Mouse (Mus musculus) cortical plate, adult 2 months (tissue): Measurements from ENCODE around the gene Traf4. TPM values are rescaled to one million over a fixed set of nuclear protein-coding genes. Genes with fewer than 3 reads are reported as not detected.

ENCODE experiments used
- H3K27ac ChIP-seq: fragments of 200-500 bp; 2 replicates; pipeline ENCODE4 v1.5.1; 2012; ENCODE audit warnings: low read length, control low read depth, inconsistent platforms; ENCODE audit not compliant: insufficient read depth
- H3K4me1 ChIP-seq: fragments of 200-500 bp; 2 replicates; pipeline ENCODE4 v1.6.1; 2011; ENCODE audit warnings: low read length; ENCODE audit not compliant: control insufficient read depth, insufficient read depth
- H3K4me3 ChIP-seq: fragments of 200-500 bp; 2 replicates; pipeline ENCODE4 v1.5.1; 2011; ENCODE audit warnings: mild to moderate bottlenecking, low read length, control low read depth; ENCODE audit not compliant: insufficient read depth
- CTCF ChIP-seq: fragments of 200-500 bp; IDR thresholded peaks from 2 replicates; pipeline ENCODE4 v1.5.1; 2011; ENCODE audit warnings: mild to moderate bottlenecking, control low read depth, low read length; ENCODE audit not compliant: insufficient read depth; ENCODE audit errors: extremely low read depth
- POLR2A ChIP-seq: fragments of 200-500 bp; IDR thresholded peaks from 2 replicates; pipeline ENCODE4 v1.6.1; 2011; ENCODE audit warnings: mild to moderate bottlenecking, low read length, control low read depth; ENCODE audit not compliant: insufficient read depth; ENCODE audit errors: extremely low read depth
- polyA plus RNA-seq: library from polyadenylated mRNA; depleted of rRNA; stranded (reverse); fragments of >200 nt; gene quantifications from 2 replicates; pipeline ENCODE4 v1.2.3, GENCODE M21; 2012

The Traf4 gene
- polyA plus RNA-seq, 1 experiment: 19.6 TPM

GRCm38 (mm10) chr11:78161169-78161568, 4.2 kb downstream of the Traf4 start:
- Histone ChIP-seq H3K4me3 (no peak overlapping the region), H3K27ac (no peak overlapping the region), H3K4me1 (no peaks in the 10 kb centered on the region)
- no peak for TF ChIP-seq CTCF
- no peak for TF ChIP-seq POLR2A

GRCm38 (mm10) chr11:78160675-78161074, 4.7 kb downstream of the Traf4 start:
- Histone ChIP-seq H3K27ac (no peak overlapping the region), H3K4me1 (no peaks in the 10 kb centered on the region), H3K4me3 (no peak overlapping the region)
- TF ChIP-seq POLR2A (no peak), CTCF (no peak)

GRCm38 (mm10) chr11:78160171-78160570, 5.2 kb downstream of the Traf4 start:
- Histone ChIP-seq H3K4me3 (no peak overlapping the region), H3K27ac (no peak overlapping the region), H3K4me1 (no peaks in the 10 kb centered on the region)
- no peak for TF ChIP-seq CTCF
- TF ChIP-seq POLR2A: no peak

GRCm38 (mm10) chr11:78159557-78159956, 5.8 kb downstream of the Traf4 start:
- Histone ChIP-seq H3K4me3 (no peak overlapping the region), H3K4me1 (no peaks in the 10 kb centered on the region), H3K27ac (no peak overlapping the region)
- TF ChIP-seq POLR2A: no peak
- no peak for TF ChIP-seq CTCF

- no peak overlapping the region for H3K27ac ChIP-seq
- no peak overlapping the region for H3K4me3 ChIP-seq
- H3K4me1 ChIP-seq: no peaks in the 10 kb centered on the region
- TF ChIP-seq CTCF: peak; percentile 99
- TF ChIP-seq POLR2A: no peak
Measured at GRCm38 (mm10) chr11:78159096-78159495, 6.3 kb downstream of the Traf4 start.

GRCm38 (mm10) chr11:78156156-78156699, 9.2 kb downstream of the Traf4 start:
- peaks cover 3% of the 10 kb centered on the region; the same call in 1 of the 2 replicates for H3K4me1 ChIP-seq
- H3K4me3 ChIP-seq: no peak overlapping the region
- TF ChIP-seq CTCF (no peak), POLR2A (no peak)
- no peak overlapping the region for H3K27ac ChIP-seq

GRCm38 (mm10) chr11:78155674-78156073, 9.7 kb downstream of the Traf4 start:
- no peak overlapping the region for H3K4me3 ChIP-seq
- H3K4me1 ChIP-seq: peaks cover 3% of the 10 kb centered on the region; the same call in 1 of the 2 replicates
- H3K27ac ChIP-seq: no peak overlapping the region
- no peak for TF ChIP-seq CTCF
- TF ChIP-seq POLR2A: no peak

GRCm38 (mm10) chr11:78153778-78154177, 11.6 kb downstream of the Traf4 start:
- H3K4me1 ChIP-seq: peaks cover 3% of the 10 kb centered on the region; the same call in 1 of the 2 replicates
- no peak for TF ChIP-seq CTCF
- H3K27ac ChIP-seq: 0 out of 2 replicates have a peak overlapping the region, but pooled peaks have one; percentile 81

GRCm38 (mm10) chr11:78152299-78153231, 12.8 kb downstream of the Traf4 start:
- TF ChIP-seq POLR2A (no peak), CTCF (no peak)
- peaks cover 3% of the 10 kb centered on the region; the same call in 1 of the 2 replicates for H3K4me1 ChIP-seq
- H3K27ac ChIP-seq: peak overlapping the region; percentile 81
- H3K4me3 ChIP-seq: no peak overlapping the region

More at GRCm38 (mm10) chr11:78153778-78154177, 11.6 kb downstream of the Traf4 start:
- H3K4me3 ChIP-seq: no peak overlapping the region

- Histone ChIP-seq H3K4me3 (no peak overlapping the region), H3K4me1 (peaks cover 3% of the 10 kb centered on the region; the same call in 1 of the 2 replicates), H3K27ac (no peak overlapping the region)
- TF ChIP-seq CTCF (peak; percentile 38; the same call in 1 of the 2 replicates), POLR2A (no peak)
Measured at GRCm38 (mm10) chr11:78151161-78151560, 14.2 kb downstream of the Traf4 start.
